Mouse (Mus musculus): ENCODE results near the gene Pla2g15. TPM values are rescaled to one million over a fixed set of nuclear protein-coding genes. Genes with fewer than 3 reads are reported as not detected.
A peak's percentile ranks its signal among the peaks of the same experiment; 100 is the strongest.

The Pla2g15 gene
- total RNA-seq, 2 experiments from 2014 or later = 8.6 to 8.9 TPM

- DNase-seq (ENCODE audit: low spot score in 2 of 2) = no peak
Observed at GRCm38 (mm10) chr8:106134751-106135571, 15.2 kb upstream of the Pla2g15 start.

GRCm38 (mm10) chr8:106135672-106136071 lies 14.5 kb upstream of the Pla2g15 start:
- no peak for DNase-seq (ENCODE audit: low spot score in 2 of 2)

- DNase-seq (ENCODE audit: low spot score in 2 of 2) = no peak
Observed at GRCm38 (mm10) chr8:106136156-106137130, 13.8 kb upstream of the Pla2g15 start, which contains the start of gene Esrp2. Esrp2 (minus strand) TSS chr8:106136974.

GRCm38 (mm10) chr8:106137218-106137905 lies 12.8 kb upstream of the Pla2g15 start:
- DNase-seq (ENCODE audit: low spot score in 2 of 2) = no peak

GRCm38 (mm10) chr8:106137906-106138477 lies 12.2 kb upstream of the Pla2g15 start:
- DNase-seq (ENCODE audit: low spot score in 2 of 2) = no peak

- DNase-seq (ENCODE audit: low spot score in 2 of 2) = no peak
Observed at GRCm38 (mm10) chr8:106138616-106139015, 11.6 kb upstream of the Pla2g15 start.

- no peak for DNase-seq (ENCODE audit: low spot score in 2 of 2)
Observed at GRCm38 (mm10) chr8:106140191-106140590, 10.0 kb upstream of the Pla2g15 start.

GRCm38 (mm10) chr8:106140769-106141168 lies 9.4 kb upstream of the Pla2g15 start:
- DNase-seq (ENCODE audit: low spot score in 2 of 2) = peak; percentile 58 to 78

- no peak for DNase-seq (ENCODE audit: low spot score in 2 of 2)
Observed at GRCm38 (mm10) chr8:106145331-106145730, 4.9 kb upstream of the Pla2g15 start.

GRCm38 (mm10) chr8:106146014-106146413 lies 4.2 kb upstream of the Pla2g15 start:
- no peak for DNase-seq (ENCODE audit: low spot score in 2 of 2)

GRCm38 (mm10) chr8:106147868-106148565 lies 2.2 kb upstream of the Pla2g15 start:
- DNase-seq (ENCODE audit: low spot score in 2 of 2) = no peak

GRCm38 (mm10) chr8:106149025-106149424 lies 1.2 kb upstream of the Pla2g15 start:
- no peak for DNase-seq (ENCODE audit: low spot score in 2 of 2)

GRCm38 (mm10) chr8:106150653-106151000 lies 428 bp downstream of the Pla2g15 start:
- no peak for DNase-seq (ENCODE audit: low spot score in 2 of 2)

GRCm38 (mm10) chr8:106151041-106151440 lies 842 bp downstream of the Pla2g15 start:
- no peak for DNase-seq (ENCODE audit: low spot score in 2 of 2)

- DNase-seq (ENCODE audit: low spot score in 2 of 2) = no peak
Observed at GRCm38 (mm10) chr8:106152876-106153275, 2.7 kb downstream of the Pla2g15 start.

GRCm38 (mm10) chr8:106157419-106157818 lies 7.2 kb downstream of the Pla2g15 start:
- no peak for DNase-seq (ENCODE audit: low spot score in 2 of 2)

GRCm38 (mm10) chr8:106158381-106158780 lies 8.2 kb downstream of the Pla2g15 start:
- no peak for DNase-seq (ENCODE audit: low spot score in 2 of 2)

GRCm38 (mm10) chr8:106159876-106160275 lies 9.7 kb downstream of the Pla2g15 start:
- no peak for DNase-seq (ENCODE audit: low spot score in 2 of 2)

GRCm38 (mm10) chr8:106163251-106163650 lies 13.1 kb downstream of the Pla2g15 start:
- no peak for DNase-seq (ENCODE audit: low spot score in 2 of 2)

- peak in 1 of 2 experiments; percentile 74 for DNase-seq (ENCODE audit: low spot score in 2 of 2)
Observed at GRCm38 (mm10) chr8:106165460-106165859, 15.3 kb downstream of the Pla2g15 start.

Measured in gastrocnemius, postnatal 4 days (tissue).